Mouse (Mus musculus) MEL (cell line): Measurements from ENCODE around the gene Dffa. TPM values are rescaled to one million over a fixed set of nuclear protein-coding genes. Genes with fewer than 3 reads are reported as not detected.

Source experiments
- DNase-seq: peaks from one replicate; pipeline ENCODE4 v3.0.0; 2011; ENCODE audit warnings: low read depth, low spot score
- H3K27ac ChIP-seq: 2 replicates; pipeline ENCODE4 v1.5.1; 2012; ENCODE audit warnings: low read depth, mild to moderate bottlenecking, control low read depth, low read length, moderate library complexity; ENCODE audit not compliant: control insufficient read depth
- H3K27me3 ChIP-seq, 2 experiments: fragments of 150-350 bp in 1 of 2; sonication (generic) in 1 of 2; 2 replicates each; pipeline ENCODE4 v1.6.1; 2012; ENCODE audit warnings: low read length in 2 of 2, mild to moderate bottlenecking in 2 of 2, improper control_type of control experiment in 1 of 2, moderate library complexity in 1 of 2; ENCODE audit not compliant: insufficient read depth in 2 of 2, control insufficient read depth in 1 of 2
- H3K36me3 ChIP-seq, 2 experiments: 2 replicates each; pipeline ENCODE4 v1.6.1; 2012 to 2014; ENCODE audit warnings: low read length in 2 of 2, improper control_type of control experiment in 1 of 2, inconsistent platforms in 1 of 2, mild to moderate bottlenecking in 1 of 2; ENCODE audit not compliant: insufficient read depth in 2 of 2, control insufficient read depth in 1 of 2
- H3K4me1 ChIP-seq, 2 experiments: fragments of 150-350 bp in 1 of 2; sonication (generic) in 1 of 2; 2 replicates each; pipeline ENCODE4 v1.6.1; 2012; ENCODE audit warnings: low read length in 2 of 2, improper control_type of control experiment in 1 of 2, mild to moderate bottlenecking in 1 of 2; ENCODE audit not compliant: insufficient read depth in 2 of 2, control insufficient read depth in 1 of 2
- H3K4me3 ChIP-seq, 2 experiments: fragments of 150-350 bp in 1 of 2; sonication (generic) in 1 of 2; 2 replicates each; pipeline ENCODE4 v1.5.1; 2012; ENCODE audit warnings: low read depth in 2 of 2, low read length in 2 of 2, mild to moderate bottlenecking in 2 of 2, moderate library complexity in 2 of 2, control low read depth in 1 of 2, improper control_type of control experiment in 1 of 2; ENCODE audit not compliant: control insufficient read depth in 1 of 2, insufficient read depth in 1 of 2
- H3K79me2 ChIP-seq: 2 replicates; pipeline ENCODE4 v1.6.1; 2012; ENCODE audit warnings: mild to moderate bottlenecking, low read length, moderate library complexity; ENCODE audit not compliant: control insufficient read depth, poor library complexity, insufficient read depth
- H3K9ac ChIP-seq: 2 replicates; pipeline ENCODE4 v1.6.1; 2012; ENCODE audit warnings: low read depth, mild to moderate bottlenecking, control low read depth, low read length, moderate library complexity; ENCODE audit not compliant: control insufficient read depth, poor library complexity, severe bottlenecking
- H3K9me3 ChIP-seq: fragments of 150-350 bp; sonication (generic); replicated peaks from 2 replicates; pipeline ENCODE4 v1.6.1; 2012; ENCODE audit warnings: mild to moderate bottlenecking, low read length, improper control_type of control experiment, moderate library complexity; ENCODE audit not compliant: insufficient read depth
- BHLHE40 ChIP-seq: IDR thresholded peaks from 2 replicates; pipeline ENCODE4 v1.6.1; 2012; ENCODE audit warnings: low read depth, mild to moderate bottlenecking, inconsistent platforms, low read length, improper control_type of control experiment, borderline replicate concordance
- CHD1 ChIP-seq: IDR thresholded peaks from 2 replicates; pipeline ENCODE4 v1.6.1; 2012; ENCODE audit warnings: low read depth, mild to moderate bottlenecking, inconsistent platforms, low read length, improper control_type of control experiment
- CTCF ChIP-seq, 3 experiments: IDR thresholded peaks in 2 of 3; conservative IDR thresholded peaks in 1 of 3; 2 replicates each; pipeline ENCODE4 v1.5.1; 2011 to 2012; ENCODE audit warnings: low read length in 3 of 3, low read depth in 2 of 3, mild to moderate bottlenecking in 2 of 3, improper control_type of control experiment in 1 of 3, inconsistent platforms in 1 of 3, mixed read lengths in 1 of 3, moderate library complexity in 1 of 3; ENCODE audit not compliant: control insufficient read depth in 1 of 3, insufficient read depth in 1 of 3, poor library complexity in 1 of 3, severe bottlenecking in 1 of 3
- E2F4 ChIP-seq: IDR thresholded peaks from 2 replicates; pipeline ENCODE4 v1.6.1; 2011; ENCODE audit warnings: low read depth, low read length, improper control_type of control experiment, borderline replicate concordance
- ETS1 ChIP-seq: IDR thresholded peaks from 2 replicates; pipeline ENCODE4 v1.6.1; 2012; ENCODE audit warnings: low read depth, mild to moderate bottlenecking, inconsistent platforms, low read length, improper control_type of control experiment, moderate library complexity
- GABPA ChIP-seq: IDR thresholded peaks from 2 replicates; pipeline ENCODE4 v1.6.1; 2012; ENCODE audit warnings: low read depth, mild to moderate bottlenecking, inconsistent platforms, low read length, improper control_type of control experiment, moderate library complexity
- HCFC1 ChIP-seq: IDR thresholded peaks from 2 replicates; pipeline ENCODE4 v1.6.1; 2012; ENCODE audit warnings: low read depth, mild to moderate bottlenecking, inconsistent platforms, low read length, improper control_type of control experiment, moderate library complexity
- JUND ChIP-seq: IDR thresholded peaks from 2 replicates; pipeline ENCODE4 v1.6.1; 2011; ENCODE audit warnings: low read depth, mild to moderate bottlenecking, improper control_type of control experiment, low read length
- MAFK ChIP-seq: IDR thresholded peaks from 2 replicates; pipeline ENCODE4 v1.6.1; 2011; ENCODE audit warnings: low read depth, mild to moderate bottlenecking, low read length, improper control_type of control experiment, borderline replicate concordance
- MAX ChIP-seq: IDR thresholded peaks from 2 replicates; pipeline ENCODE4 v1.6.1; 2011; ENCODE audit warnings: low read length, improper control_type of control experiment
- MAZ ChIP-seq: IDR thresholded peaks from 2 replicates; pipeline ENCODE4 v1.6.1; 2012; ENCODE audit warnings: low read depth, mild to moderate bottlenecking, inconsistent platforms, low read length, improper control_type of control experiment
- MEF2A ChIP-seq: IDR thresholded peaks from 2 replicates; pipeline ENCODE4 v1.6.1; 2014; ENCODE audit warnings: low read depth, mild to moderate bottlenecking, inconsistent platforms, low read length, improper control_type of control experiment; ENCODE audit not compliant: poor library complexity, insufficient replicate concordance, severe bottlenecking; ENCODE audit errors: extremely low read depth
- MXI1 ChIP-seq: IDR thresholded peaks from 2 replicates; pipeline ENCODE4 v1.6.1; 2011; ENCODE audit warnings: mild to moderate bottlenecking, low read depth, low read length, improper control_type of control experiment
- MYB ChIP-seq: IDR thresholded peaks from 2 replicates; pipeline ENCODE4 v1.6.1; 2011; ENCODE audit warnings: mild to moderate bottlenecking, low read depth, low read length, improper control_type of control experiment
- MYC ChIP-seq: IDR thresholded peaks from 2 replicates; pipeline ENCODE4 v1.6.1; 2011; ENCODE audit warnings: low read depth, mild to moderate bottlenecking, low read length, improper control_type of control experiment, moderate library complexity
- NELFE ChIP-seq: IDR thresholded peaks from 2 replicates; pipeline ENCODE4 v1.6.1; 2011; ENCODE audit warnings: low read depth, low read length, improper control_type of control experiment
- NRF1 ChIP-seq: IDR thresholded peaks from 2 replicates; pipeline ENCODE4 v1.6.1; 2014; ENCODE audit warnings: low read depth, mild to moderate bottlenecking, inconsistent platforms, low read length, improper control_type of control experiment, moderate library complexity; ENCODE audit not compliant: poor library complexity, insufficient read depth, severe bottlenecking
- POLR2AphosphoS5 ChIP-seq: IDR thresholded peaks from 2 replicates; pipeline ENCODE4 v1.6.1; 2012; ENCODE audit warnings: low read depth, borderline replicate concordance, mild to moderate bottlenecking, inconsistent platforms, low read length, moderate library complexity, mixed read lengths
- RAD21 ChIP-seq: IDR thresholded peaks from 2 replicates; pipeline ENCODE4 v1.6.1; 2011; ENCODE audit warnings: mild to moderate bottlenecking, low read depth, low read length, improper control_type of control experiment
- SIN3A ChIP-seq: IDR thresholded peaks from 2 replicates; pipeline ENCODE4 v1.6.1; 2012; ENCODE audit warnings: low read length, improper control_type of control experiment, inconsistent platforms
- SMC3 ChIP-seq: IDR thresholded peaks from 2 replicates; pipeline ENCODE4 v1.6.1; 2011; ENCODE audit warnings: low read depth, low read length, improper control_type of control experiment
- TBP ChIP-seq: IDR thresholded peaks from 2 replicates; pipeline ENCODE4 v1.8.0; 2011; ENCODE audit warnings: low read depth, low read length, improper control_type of control experiment
- TCF12 ChIP-seq: IDR thresholded peaks from 2 replicates; pipeline ENCODE4 v1.6.1; 2014; ENCODE audit warnings: low read depth, mild to moderate bottlenecking, inconsistent platforms, low read length, improper control_type of control experiment, moderate library complexity
- UBTF ChIP-seq: IDR thresholded peaks from 2 replicates; pipeline ENCODE4 v1.6.1; 2012; ENCODE audit warnings: low read depth, mild to moderate bottlenecking, inconsistent platforms, low read length, improper control_type of control experiment, moderate library complexity, borderline replicate concordance; ENCODE audit not compliant: insufficient read depth
- USF2 ChIP-seq, 2 experiments: IDR thresholded peaks; 2 replicates each; pipeline ENCODE4 v1.6.1; 2011 to 2012; ENCODE audit warnings: improper control_type of control experiment in 2 of 2, low read length in 2 of 2, borderline replicate concordance in 1 of 2, inconsistent platforms in 1 of 2, low read depth in 1 of 2, mild to moderate bottlenecking in 1 of 2; ENCODE audit not compliant: insufficient read depth in 1 of 2
- ZC3H11A ChIP-seq: IDR thresholded peaks from 2 replicates; pipeline ENCODE4 v1.6.1; 2012; ENCODE audit warnings: low read depth, mild to moderate bottlenecking, inconsistent platforms, low read length, improper control_type of control experiment
- ZKSCAN1 ChIP-seq: IDR thresholded peaks from 2 replicates; pipeline ENCODE4 v1.6.1; 2012; ENCODE audit warnings: low read depth, mild to moderate bottlenecking, inconsistent platforms, low read length, improper control_type of control experiment, moderate library complexity
- ZMIZ1 ChIP-seq: IDR thresholded peaks from 2 replicates; pipeline ENCODE4 v1.6.1; 2012; ENCODE audit warnings: low read depth, mild to moderate bottlenecking, inconsistent platforms, low read length, improper control_type of control experiment, moderate library complexity
- ZNF384 ChIP-seq: IDR thresholded peaks from 2 replicates; pipeline ENCODE4 v1.6.1; 2012; ENCODE audit warnings: low read depth, mild to moderate bottlenecking, inconsistent platforms, low read length, improper control_type of control experiment
- polyA plus RNA-seq, 2 experiments: library from polyadenylated mRNA; stranded (reverse) in 1 of 2; unstranded in 1 of 2; fragments of >175 nt in 1 of 2; fragments of >200 nt in 1 of 2; gene quantifications; 2 replicates each; pipeline versions ENCODE4 v1.2.1 to v1.2.4; 2012; ENCODE audit warnings: low replicate concordance in 2 of 2, low read depth in 1 of 2; ENCODE audit not compliant: insufficient read length in 2 of 2, insufficient read depth in 1 of 2, missing spikeins in 1 of 2
- total RNA-seq: library from RNA; depleted of rRNA; stranded (reverse); fragments of 300-350 nt; gene quantifications from 2 replicates; pipeline ENCODE4 v1.2.3, GENCODE M21; 2012

Dffa gene
- total and polyA plus RNA-seq, 3 experiments: 20.2 to 33.0 TPM; not detected in 1

GRCm38 (mm10) chr4:149123432-149123831 is 19.5 kb downstream of the Dffa start:
- no peak for TF ChIP-seq JUND
- TF ChIP-seq GABPA: no peak
- TF ChIP-seq HCFC1: no peak
- TF ChIP-seq ETS1: no peak
- TF ChIP-seq E2F4: no peak
- TF ChIP-seq SMC3: no peak
- no peak for TF ChIP-seq MAZ
- no peak for TF ChIP-seq USF2 (IDR thresholded peaks at IDR 0.05; ENCODE audit: borderline replicate concordance in 1 of 2, insufficient read depth in 1 of 2, low read depth in 1 of 2, low read length in 2 of 2)
- TF ChIP-seq NRF1: no peak
- no peak for TF ChIP-seq CTCF (IDR thresholded peaks at IDR 0.05 in 2 of 3, conservative IDR thresholded peaks at IDR 0.05 in 1 of 3; ENCODE audit: control insufficient read depth in 1 of 3, insufficient read depth in 1 of 3, low read depth in 2 of 3, low read length in 3 of 3, poor library complexity in 1 of 3, severe bottlenecking in 1 of 3)
- TF ChIP-seq TCF12: no peak
- TF ChIP-seq ZMIZ1: no peak
- TF ChIP-seq CHD1: no peak
- TF ChIP-seq MYC: no peak
- no peak for TF ChIP-seq MAX
- no peak for TF ChIP-seq NELFE
- no peak for TF ChIP-seq ZNF384
- no peak for TF ChIP-seq TBP
- no peak for TF ChIP-seq POLR2AphosphoS5
- Histone ChIP-seq H3K79me2 (no peaks in the 10 kb centered on the region), H3K4me1 (peaks cover 3 to 6% of the 10 kb centered on the region in 2 experiments; a peak in 3 of 4 replicates), H3K4me3 (no peak overlapping the region), H3K27me3 (no peaks in the 10 kb centered on the region), H3K27ac (no peak overlapping the region), H3K9me3 (no peaks in the 10 kb centered on the region), H3K9ac (no peak overlapping the region), H3K36me3 (peaks cover 0 to 5% of the 10 kb centered on the region in 2 experiments; a peak in 2 of 4 replicates)
- DNase-seq: no peak

GRCm38 (mm10) chr4:149125341-149126114 is 21.6 kb downstream of the Dffa start:
- Histone ChIP-seq H3K79me2 (no peaks in the 10 kb centered on the region), H3K4me3 (no peak overlapping the region), H3K36me3 (no peaks in the 10 kb centered on the region; a peak in 1 of 4 replicates), H3K4me1 (no peaks in the 10 kb centered on the region), H3K9me3 (no peaks in the 10 kb centered on the region), H3K27me3 (no peaks in the 10 kb centered on the region), H3K27ac (no peak overlapping the region), H3K9ac (no peak overlapping the region)
- DNase-seq: no peak
- TF ChIP-seq MYB (no peak), UBTF (no peak), HCFC1 (no peak), MEF2A (no peak), RAD21 (no peak), ZC3H11A (no peak), MAX (no peak), TCF12 (no peak), SMC3 (no peak), NRF1 (no peak), TBP (no peak), POLR2AphosphoS5 (no peak), MAFK (no peak), ZKSCAN1 (no peak), SIN3A (no peak), BHLHE40 (no peak), MXI1 (no peak), ETS1 (no peak)
